Mouse (Mus musculus): ENCODE measurements at regions not wholly inside any gene's neighbourhood (a gene's known extent, or its start where the extent isn't known, plus 50 kb on each side); places are given as distances from the start of the nearest gene placed in this dataset.

GRCm38 (mm10) chrX:11087913-11088312 lies 211.1 kb upstream of the H2al1a start:
- TF ChIP-seq CTCF (IDR thresholded peaks at IDR 0.05; ENCODE audit: insufficient read depth, low read length) (peak; percentile 31; the same call in 1 of the 2 replicates), POLR2A (IDR thresholded peaks at IDR 0.05; ENCODE audit: borderline replicate concordance, extremely low read depth, low read depth, low read length) (no peak)
